Mouse (Mus musculus) liver, adult 2 months (tissue): ENCODE data around the gene Ptprk. TPM values are rescaled to one million over a fixed set of nuclear protein-coding genes. Genes with fewer than 3 reads are reported as not detected.

ENCODE experiments used
- DNase-seq: peaks from one replicate; pipeline ENCODE4 v3.0.0-alpha.2; 2011; ENCODE audit warnings: low read depth, low spot score; ENCODE audit errors: extremely low read depth
- H3K27ac ChIP-seq: fragments of 200-500 bp; replicated peaks from 2 replicates; pipeline ENCODE4 v1.5.1; 2012; ENCODE audit warnings: low read depth, mild to moderate bottlenecking, control low read depth, inconsistent platforms, low read length; ENCODE audit not compliant: insufficient read depth
- H3K27me3 ChIP-seq: fragments of 200-500 bp; 2 replicates; pipeline ENCODE4 v1.6.1; 2012; ENCODE audit warnings: mild to moderate bottlenecking, moderate library complexity, low read length, inconsistent platforms; ENCODE audit not compliant: control insufficient read depth, insufficient read depth
- H3K36me3 ChIP-seq: fragments of 200-500 bp; 2 replicates; pipeline ENCODE4 v1.6.1; 2012; ENCODE audit warnings: low read length, inconsistent platforms; ENCODE audit not compliant: control insufficient read depth, insufficient read depth
- H3K4me1 ChIP-seq: fragments of 200-500 bp; 2 replicates; pipeline ENCODE4 v1.6.1; 2011; ENCODE audit warnings: low read length; ENCODE audit not compliant: control insufficient read depth, insufficient read depth
- H3K4me3 ChIP-seq: fragments of 200-500 bp; 2 replicates; pipeline ENCODE4 v1.5.1; 2011; ENCODE audit warnings: low read depth, mild to moderate bottlenecking, control low read depth, low read length, moderate library complexity; ENCODE audit not compliant: insufficient read depth
- H3K79me2 ChIP-seq: fragments of 200-500 bp; 2 replicates; pipeline ENCODE4 v1.6.1; 2012; ENCODE audit warnings: inconsistent platforms, mild to moderate bottlenecking, low read length, moderate library complexity; ENCODE audit not compliant: control insufficient read depth, insufficient read depth
- H3K9ac ChIP-seq: fragments of 200-500 bp; 2 replicates; pipeline ENCODE4 v1.6.1; 2012; ENCODE audit warnings: low read depth, mild to moderate bottlenecking, control low read depth, inconsistent platforms, low read length
- CTCF ChIP-seq: fragments of 200-500 bp; IDR thresholded peaks from 2 replicates; pipeline ENCODE4 v1.5.1; 2011; ENCODE audit warnings: low read depth, low read length, control low read depth
- POLR2A ChIP-seq: fragments of 200-500 bp; IDR thresholded peaks from 2 replicates; pipeline ENCODE4 v1.6.1; 2011; ENCODE audit warnings: low read length, control low read depth; ENCODE audit not compliant: insufficient read depth; ENCODE audit errors: extremely low read depth
- WGBS: fragments of 180-500 bp; shearing (Covaris S2); methylation state at CpG from one replicate; pipeline ENCODE4 v1.1.7; 2018; 5-methylcytosine and 5-hydroxymethylcytosine counted together
- polyA plus RNA-seq: library from polyadenylated mRNA; depleted of rRNA; stranded (reverse); fragments of >200 nt; gene quantifications from 2 replicates; pipeline ENCODE4 v1.2.3, GENCODE M21; 2012
- total RNA-seq: library from RNA; depleted of rRNA; stranded (reverse); fragments of >200 nt; gene quantifications from 2 replicates; pipeline ENCODE4 v1.2.3, GENCODE M21; 2014

Ptprk gene
- total and polyA plus RNA-seq, 2 experiments = 23.2 to 47.5 TPM

- Histone ChIP-seq H3K27me3 (no peaks in the 10 kb centered on the region), H3K27ac (no peak overlapping the region), H3K9ac (no peak overlapping the region), H3K79me2 (no peaks in the 10 kb centered on the region; the same call in 1 of the 2 replicates), H3K4me1 (peaks cover 4% of the 10 kb centered on the region), H3K36me3 (no peaks in the 10 kb centered on the region), H3K4me3 (no peak overlapping the region)
- DNase-seq = peak; percentile 86
- WGBS = 24% methylated on average over 4 of the region's 4 CpGs
- no peak for TF ChIP-seq CTCF
- TF ChIP-seq POLR2A = no peak
Measured at GRCm38 (mm10) chr10:28449853-28450252, 375.2 kb downstream of the Ptprk start.

- TF ChIP-seq POLR2A = no peak
- TF ChIP-seq CTCF = no peak
- Histone ChIP-seq H3K9ac (no peak overlapping the region), H3K27me3 (no peaks in the 10 kb centered on the region), H3K79me2 (no peaks in the 10 kb centered on the region; the same call in 1 of the 2 replicates), H3K4me3 (no peak overlapping the region), H3K4me1 (peaks cover 4% of the 10 kb centered on the region), H3K36me3 (no peaks in the 10 kb centered on the region), H3K27ac (no peak overlapping the region)
- 91% methylated on average over 1 of the region's 1 CpGs for WGBS
- no peak for DNase-seq
Measured at GRCm38 (mm10) chr10:28450642-28451041, 376.0 kb downstream of the Ptprk start.

GRCm38 (mm10) chr10:28458027-28458426 is 383.4 kb downstream of the Ptprk start:
- 54% methylated on average over 1 of the region's 1 CpGs for WGBS
- no peaks in the 10 kb centered on the region for H3K27me3 ChIP-seq
- H3K79me2 ChIP-seq = no peaks in the 10 kb centered on the region; the same call in 1 of the 2 replicates
- H3K4me3 ChIP-seq = no peak overlapping the region
- peaks cover 9% of the 10 kb centered on the region for H3K4me1 ChIP-seq
- no peaks in the 10 kb centered on the region for H3K36me3 ChIP-seq
- TF ChIP-seq POLR2A = no peak
- no peak for TF ChIP-seq CTCF
- H3K9ac ChIP-seq = no peak overlapping the region
- H3K27ac ChIP-seq = no peak overlapping the region
- peak; percentile 49 for DNase-seq

GRCm38 (mm10) chr10:28459963-28460362 is 385.3 kb downstream of the Ptprk start:
- Histone ChIP-seq H3K9ac (no peak overlapping the region), H3K27me3 (no peaks in the 10 kb centered on the region), H3K4me1 (peaks cover 5% of the 10 kb centered on the region; the same call in 1 of the 2 replicates), H3K27ac (peak overlapping the region; percentile 59; the same call in 1 of the 2 replicates), H3K36me3 (no peaks in the 10 kb centered on the region), H3K79me2 (no peaks in the 10 kb centered on the region; the same call in 1 of the 2 replicates), H3K4me3 (no peak overlapping the region)
- DNase-seq = peak; percentile 97
- no peak for TF ChIP-seq CTCF
- 16% methylated on average over 1 of the region's 1 CpGs for WGBS

GRCm38 (mm10) chr10:28463706-28464105 is 389.1 kb downstream of the Ptprk start:
- no peak for DNase-seq
- Histone ChIP-seq H3K79me2 (no peaks in the 10 kb centered on the region; the same call in 1 of the 2 replicates), H3K9ac (no peak overlapping the region), H3K4me3 (no peak overlapping the region), H3K27me3 (no peaks in the 10 kb centered on the region), H3K4me1 (peaks cover 5% of the 10 kb centered on the region; the same call in 1 of the 2 replicates), H3K27ac (no peak overlapping the region), H3K36me3 (no peaks in the 10 kb centered on the region; the same call in none of the 2 replicates)
- TF ChIP-seq POLR2A (no peak), CTCF (no peak)
- WGBS = 73% methylated on average over 1 of the region's 1 CpGs

- TF ChIP-seq POLR2A = no peak
- TF ChIP-seq CTCF = no peak
Measured at GRCm38 (mm10) chr10:28464766-28465548, 390.3 kb downstream of the Ptprk start.

More at GRCm38 (mm10) chr10:28464766-28465548, 390.3 kb downstream of the Ptprk start:
- Histone ChIP-seq H3K27ac (no peak overlapping the region), H3K4me3 (no peak overlapping the region), H3K9ac (no peak overlapping the region), H3K79me2 (no peaks in the 10 kb centered on the region; the same call in 1 of the 2 replicates), H3K27me3 (no peaks in the 10 kb centered on the region), H3K4me1 (peaks cover 4% of the 10 kb centered on the region; the same call in 1 of the 2 replicates), H3K36me3 (no peaks in the 10 kb centered on the region; the same call in none of the 2 replicates)
- no peak for DNase-seq
- WGBS = 90% methylated on average over 12 of the region's 12 CpGs
